Comparison of ENCODE assay signal across 8 mouse cellular contexts in genomic region chr2:74451578-74451977, GRCm38 (mm10).
DNase-seq lines count a peak whose midpoint lies in the region; ATAC-seq and TF ChIP-seq lines count a peak whose summit lies in the region.

No protein-coding gene starts in this region.

- intact Hi-C loops in gastrocnemius, postnatal 14 days (cut with DNase I; ENCODE audit: low total_unique reads) = no loop called here

- no peaks in the 10 kb centered on the region for H3K36me3 ChIP-seq in forebrain, embryonic 10.5 days (replicated peaks)
- H3K36me3 ChIP-seq in kidney, embryonic 15.5 days = no peaks in the 10 kb centered on the region
- no peaks in the 10 kb centered on the region for H3K36me3 ChIP-seq in midbrain, embryonic 12.5 days
- H3K36me3 ChIP-seq in liver, postnatal 0 days (replicated peaks; ENCODE audit: insufficient read depth, low read length) = no peaks in the 10 kb centered on the region
- H3K36me3 ChIP-seq in thymus, adult 2 months (ENCODE audit: control insufficient read depth, insufficient read depth, low read length) = no peaks in the 10 kb centered on the region

- H3K27ac ChIP-seq in forebrain, embryonic 10.5 days = no peak overlapping the region
- H3K27ac ChIP-seq in kidney, embryonic 15.5 days = 0 out of 2 replicates have a peak overlapping the region, but pooled peaks have one; percentile 13
- peak overlapping the region; percentile 54 for H3K27ac ChIP-seq in midbrain, embryonic 12.5 days (replicated peaks)
- H3K27ac ChIP-seq in liver, postnatal 0 days (ENCODE audit: low read depth) = no peak overlapping the region
- no peak overlapping the region for H3K27ac ChIP-seq in thymus, adult 2 months (ENCODE audit: control insufficient read depth, insufficient read depth, low read length)

- no peak for TF ChIP-seq POLR2A in thymus, adult 2 months (IDR thresholded peaks at IDR 0.05; ENCODE audit: control insufficient read depth, extremely low read depth, insufficient read depth, low read length, poor library complexity)

- H3K4me1 ChIP-seq in forebrain, embryonic 10.5 days = peaks cover 33% of the 10 kb centered on the region
- H3K4me1 ChIP-seq in kidney, embryonic 15.5 days = 0 out of 2 replicates have a peak, but pooled peaks cover 4% of the 10 kb centered on the region
- H3K4me1 ChIP-seq in midbrain, embryonic 12.5 days = peaks cover 25% of the 10 kb centered on the region
- no peaks in the 10 kb centered on the region for H3K4me1 ChIP-seq in liver, postnatal 0 days (ENCODE audit: insufficient read depth)
- no peaks in the 10 kb centered on the region for H3K4me1 ChIP-seq in thymus, adult 2 months (replicated peaks; ENCODE audit: control insufficient read depth, insufficient read depth, low read length)

- peak; percentile 15 for DNase-seq in gastrocnemius, postnatal 14 days
- no peak for DNase-seq in gastrocnemius, adult 18-20 months (ENCODE audit: low spot score)
- DNase-seq in forebrain, embryonic 10.5 days (ENCODE audit: extremely low spot score, low spot score) = peak; percentile 21
- DNase-seq in liver, postnatal 0 days = no peak
- DNase-seq in frontal cortex, postnatal 25 days (ENCODE audit: low spot score in 2 of 2) = no peak
- no peak for DNase-seq in thymus, adult 2 months

- H3K27me3 ChIP-seq in forebrain, embryonic 10.5 days (ENCODE audit: poor library complexity, severe bottlenecking) = peaks cover 70% of the 10 kb centered on the region
- H3K27me3 ChIP-seq in kidney, embryonic 15.5 days = no peaks in the 10 kb centered on the region
- no peaks in the 10 kb centered on the region; the same call in 1 of the 2 replicates for H3K27me3 ChIP-seq in midbrain, embryonic 12.5 days
- no peaks in the 10 kb centered on the region for H3K27me3 ChIP-seq in liver, postnatal 0 days (ENCODE audit: insufficient read depth, low read length)
- H3K27me3 ChIP-seq in thymus, adult 2 months (ENCODE audit: control insufficient read depth, insufficient read depth, low read length) = no peaks in the 10 kb centered on the region

- TF ChIP-seq CTCF in liver, postnatal 0 days (IDR thresholded peaks at IDR 0.05; ENCODE audit: low read depth) = no peak
- no peak for TF ChIP-seq CTCF in thymus, adult 2 months (IDR thresholded peaks at IDR 0.05; ENCODE audit: borderline replicate concordance, control insufficient read depth, extremely low read depth, insufficient read depth, low read length, poor library complexity)

- ATAC-seq in kidney, embryonic 15.5 days (replicated peaks; ENCODE audit: low FRiP score) = no peak; the same call in 1 of the 2 replicates
- ATAC-seq in midbrain, embryonic 12.5 days (ENCODE audit: low FRiP score, low read depth) = peak; percentile 50
- no peak for ATAC-seq in liver, postnatal 0 days

- H3K4me3 ChIP-seq in forebrain, embryonic 10.5 days = no peak overlapping the region
- H3K4me3 ChIP-seq in kidney, embryonic 15.5 days (replicated peaks) = no peak overlapping the region
- H3K4me3 ChIP-seq in midbrain, embryonic 12.5 days = no peak overlapping the region
- no peak overlapping the region for H3K4me3 ChIP-seq in liver, postnatal 0 days (ENCODE audit: low read depth, low read length)
- no peak overlapping the region for H3K4me3 ChIP-seq in thymus, adult 2 months (ENCODE audit: control insufficient read depth, insufficient read depth, low read length)

- peak overlapping the region; percentile 28 for H3K4me2 ChIP-seq in kidney, embryonic 15.5 days
- H3K4me2 ChIP-seq in midbrain, embryonic 12.5 days (replicated peaks) = 0 out of 2 replicates have a peak overlapping the region, but pooled peaks have one; percentile 13
- H3K4me2 ChIP-seq in liver, postnatal 0 days (ENCODE audit: low read depth, low read length) = no peak overlapping the region

- H3K9ac ChIP-seq in kidney, embryonic 15.5 days = no peak overlapping the region
- no peak overlapping the region for H3K9ac ChIP-seq in midbrain, embryonic 12.5 days (replicated peaks)
- H3K9ac ChIP-seq in liver, postnatal 0 days (replicated peaks) = no peak overlapping the region

- H3K9me3 ChIP-seq in forebrain, embryonic 10.5 days = no peaks in the 10 kb centered on the region
- no peaks in the 10 kb centered on the region for H3K9me3 ChIP-seq in kidney, embryonic 15.5 days (replicated peaks)
- H3K9me3 ChIP-seq in midbrain, embryonic 12.5 days = no peaks in the 10 kb centered on the region
- H3K9me3 ChIP-seq in liver, postnatal 0 days (ENCODE audit: low read length) = no peaks in the 10 kb centered on the region

- WGBS in forebrain, embryonic 10.5 days = 34% methylated on average over 6 of the region's 6 CpGs
- WGBS in kidney, embryonic 15.5 days = 17% methylated on average over 6 of the region's 6 CpGs
- WGBS in midbrain, embryonic 12.5 days = 25% methylated on average over 6 of the region's 6 CpGs
- WGBS in liver, postnatal 0 days (ENCODE audit: insufficient replicate concordance) = 63% methylated on average over 6 of the region's 6 CpGs
- 77% methylated on average over 6 of the region's 6 CpGs for WGBS in thymus, adult 2 months

- TF ChIP-seq EP300 in liver, postnatal 0 days (IDR thresholded peaks at IDR 0.05; ENCODE audit: low read depth) = no peak

Comparison
In these comparisons a context has a peak if more than half of its experiments do, and no peak if none do; other contexts are left out.
1. DNase-seq: peak in gastrocnemius, postnatal 14 days (single experiment) and forebrain, embryonic 10.5 days (single experiment); none in gastrocnemius, adult 18-20 months (single experiment), liver, postnatal 0 days (single experiment), frontal cortex, postnatal 25 days (0 of 2) and thymus, adult 2 months (single experiment).
2. H3K27ac ChIP-seq: peak in kidney, embryonic 15.5 days (single experiment) and midbrain, embryonic 12.5 days (single experiment); none in forebrain, embryonic 10.5 days (single experiment), liver, postnatal 0 days (single experiment) and thymus, adult 2 months (single experiment).